8 mouse cellular contexts compared by ENCODE assay signal in genomic region chr8:88520985-88521527, GRCm38 (mm10). TPM values are rescaled to one million over a fixed set of nuclear protein-coding genes. Genes with fewer than 3 reads are reported as not detected.
DNase-seq lines count a peak whose midpoint lies in the region; ATAC-seq and TF ChIP-seq lines count a peak whose summit lies in the region.

TSS of gene Nkd1 (plus strand) at chr8:88521354.

- H3K36me3 ChIP-seq in ES-Bruce4 (ENCODE audit: control insufficient read depth, insufficient read depth, low read length, poor library complexity, severe bottlenecking): no peaks in the 10 kb centered on the region
- H3K36me3 ChIP-seq in lung, embryonic 16.5 days (ENCODE audit: control insufficient read depth, insufficient read depth, low read length): no peaks in the 10 kb centered on the region; the same call in 1 of the 2 replicates

- H3K4me3 ChIP-seq in ES-Bruce4 (ENCODE audit: low read depth, low read length): peak within 1 kb of the TSS; percentile 65
- H3K4me3 ChIP-seq in cerebellum, adult 2 months (replicated peaks; ENCODE audit: insufficient read depth, low read depth, low read length): peak within 1 kb of the TSS; percentile 67
- peak within 1 kb of the TSS; percentile 81 for H3K4me3 ChIP-seq in lung, embryonic 16.5 days (ENCODE audit: low read length)

- no peaks in the 10 kb centered on the region for H3K4me1 ChIP-seq in ES-Bruce4 (ENCODE audit: control insufficient read depth, insufficient read depth, low read length)
- H3K4me1 ChIP-seq in cerebellum, adult 2 months (ENCODE audit: control insufficient read depth, insufficient read depth, low read length): peaks cover 8% of the 10 kb centered on the region; the same call in 1 of the 2 replicates
- peaks cover 28% of the 10 kb centered on the region for H3K4me1 ChIP-seq in lung, embryonic 16.5 days (replicated peaks; ENCODE audit: control insufficient read depth, insufficient read depth, low read length)

- no peak within 1 kb of the TSS for H3K27ac ChIP-seq in ES-Bruce4 (ENCODE audit: insufficient read depth, low read length)
- no peak within 1 kb of the TSS for H3K27ac ChIP-seq in cerebellum, adult 2 months (ENCODE audit: insufficient read depth, low read length)
- H3K27ac ChIP-seq in lung, embryonic 16.5 days (ENCODE audit: low read length): peak within 1 kb of the TSS; percentile 73

- peak; percentile 47 to 52 for ATAC-seq in hematopoietic stem cell, adult 5-6 weeks (replicated peaks in 1 of 2; ENCODE audit: insufficient read depth in 1 of 2, low FRiP score in 2 of 2, low TSS enrichment in 1 of 2, low read depth in 1 of 2, poor library complexity in 2 of 2, severe bottlenecking in 2 of 2)
- ATAC-seq in lung, embryonic 16.5 days (ENCODE audit: low read depth): peak; percentile 95

- no peaks in the 10 kb centered on the region for H3K9me3 ChIP-seq in ES-Bruce4 (replicated peaks; ENCODE audit: control insufficient read depth, insufficient read depth, low read length, poor library complexity, severe bottlenecking)
- H3K9me3 ChIP-seq in lung, embryonic 16.5 days (ENCODE audit: control insufficient read depth, low read length): no peaks in the 10 kb centered on the region

- H3K27me3 ChIP-seq in ES-Bruce4 (ENCODE audit: control insufficient read depth, insufficient read depth, low read length, poor library complexity, severe bottlenecking): peaks cover 11% of the 10 kb centered on the region
- H3K27me3 ChIP-seq in cerebellum, adult 2 months (ENCODE audit: control insufficient read depth, insufficient read depth, low read length): no peaks in the 10 kb centered on the region
- H3K27me3 ChIP-seq in lung, embryonic 16.5 days (ENCODE audit: control insufficient read depth, insufficient read depth, low read depth, low read length): no peaks in the 10 kb centered on the region

- TF ChIP-seq EP300 in ES-Bruce4 (IDR thresholded peaks at IDR 0.05; ENCODE audit: insufficient read depth, low read depth, low read length): no peak

- TF ChIP-seq CTCF in ES-Bruce4 (IDR thresholded peaks at IDR 0.05; ENCODE audit: low read depth, low read length): no peak
- TF ChIP-seq CTCF in cerebellum, adult 2 months (IDR thresholded peaks at IDR 0.05; ENCODE audit: borderline replicate concordance, insufficient read depth, low read depth, low read length): no peak; the same call in 1 of the 2 replicates

- peak; percentile 82 to 83 for DNase-seq in cerebellum, adult 2 months
- DNase-seq in frontal cortex, adult 2 months (ENCODE audit: extremely low spot score in 1 of 2, low spot score in 1 of 2): peak; percentile 14 to 81
- peak; percentile 85 to 90 for DNase-seq in layer of hippocampus, postnatal 10 days (ENCODE audit: low spot score in 2 of 2)
- peak; percentile 90 for DNase-seq in ovary, postnatal 36 days (ENCODE audit: low spot score)
- DNase-seq in thymus, postnatal 25 days: peak; percentile 87

- TF ChIP-seq POLR2A in ES-Bruce4 (IDR thresholded peaks at IDR 0.05; ENCODE audit: insufficient read depth, low read length): no peak
- TF ChIP-seq POLR2A in cerebellum, adult 2 months (IDR thresholded peaks at IDR 0.05; ENCODE audit: borderline replicate concordance, insufficient read depth, low read length): no peak

- H3K4me2 ChIP-seq in lung, embryonic 16.5 days (ENCODE audit: low read depth, low read length): peak within 1 kb of the TSS; percentile 90

- under 1% methylated on average over 67 of the region's 67 CpGs for WGBS in cerebellum, adult 2 months
- WGBS in lung, embryonic 16.5 days: 0% methylated on average over 33 of the region's 67 CpGs

- peak within 1 kb of the TSS; percentile 87 for H3K9ac ChIP-seq in ES-Bruce4 (ENCODE audit: low read depth, poor library complexity, severe bottlenecking)
- peak within 1 kb of the TSS; percentile 86 for H3K9ac ChIP-seq in lung, embryonic 16.5 days (ENCODE audit: low read length)

RNA-seq across cellular contexts. Expression of gene Nkd1, which starts in this region (rescaled TPM):
- polyA plus RNA-seq in ES-Bruce4 (2011; ENCODE audit: insufficient read depth, insufficient read length, low read depth, missing spikeins): 2.1 and 3.2 TPM in 2 replicates
- 19.4 and 21.5 TPM in 2 replicates for polyA plus RNA-seq in cerebellum, adult 2 months (2012; rRNA removed)
- polyA plus RNA-seq in frontal cortex, adult 2 months (2012; rRNA removed): 23.1 and 26.6 TPM in 2 replicates
- total RNA-seq in hematopoietic stem cell, adult 5-6 weeks (2017): 1.1 TPM in 1 of 2 replicates, not detected in the other
- total RNA-seq in layer of hippocampus, postnatal 10 days (2021): 10 to 100 TPM; 16.9 to 17.4 TPM
- 49.6 and 54.2 TPM in 2 replicates for polyA plus RNA-seq in lung, embryonic 16.5 days (2015; fragmentation: Nextera tagmentation; extraction: Ambion mirVana)
